Mouse (Mus musculus) myocyte (in vitro differentiated cells): ENCODE results near the gene Enpp7.

ENCODE experiments used
- CEBPB ChIP-seq: IDR thresholded peaks from 2 replicates; pipeline ENCODE4 v1.6.1; 2011; ENCODE audit warnings: mild to moderate bottlenecking, moderate library complexity; ENCODE audit not compliant: poor library complexity, insufficient read depth, severe bottlenecking
- E2F4 ChIP-seq: IDR thresholded peaks from one replicate; pipeline ENCODE4 v1.6.1; 2011; ENCODE audit warnings: mild to moderate bottlenecking, control low read depth, moderate library complexity; ENCODE audit not compliant: insufficient read depth
- MAX ChIP-seq: IDR thresholded peaks from one replicate; pipeline ENCODE4 v1.6.1; 2011; ENCODE audit warnings: low read depth, mild to moderate bottlenecking, control low read depth
- MYOD1 ChIP-seq, 3 experiments: IDR thresholded peaks; one replicate each; pipeline ENCODE4 v1.6.1; 2011; ENCODE audit warnings: control low read depth in 2 of 3, low read depth in 2 of 3, mild to moderate bottlenecking in 2 of 3, moderate library complexity in 1 of 3; ENCODE audit not compliant: insufficient read length in 2 of 3, control insufficient read depth in 1 of 3
- MYOG ChIP-seq, 3 experiments: IDR thresholded peaks; one replicate each; pipeline ENCODE4 v1.6.1; 2011; ENCODE audit warnings: control low read depth in 2 of 3, low read depth in 2 of 3, mild to moderate bottlenecking in 2 of 3; ENCODE audit not compliant: insufficient read length in 2 of 3, control insufficient read depth in 1 of 3, insufficient read depth in 1 of 3
- POLR2A ChIP-seq: IDR thresholded peaks from one replicate; pipeline ENCODE4 v1.6.1; 2011; ENCODE audit warnings: low read depth, mild to moderate bottlenecking, control low read depth, moderate library complexity; ENCODE audit not compliant: insufficient read length
- POLR2AphosphoS2 ChIP-seq: IDR thresholded peaks from one replicate; pipeline ENCODE4 v1.6.1; 2011; ENCODE audit warnings: low read depth, control low read depth; ENCODE audit not compliant: insufficient read length
- REST ChIP-seq: IDR thresholded peaks from one replicate; pipeline ENCODE4 v1.6.1; 2011; ENCODE audit warnings: mild to moderate bottlenecking, control low read depth, moderate library complexity; ENCODE audit not compliant: insufficient read depth, insufficient read length
- SRF ChIP-seq: IDR thresholded peaks from one replicate; pipeline ENCODE4 v1.6.1; 2011; ENCODE audit warnings: low read depth; ENCODE audit not compliant: control insufficient read depth, insufficient read length
- TCF12 ChIP-seq: IDR thresholded peaks from one replicate; pipeline ENCODE4 v1.6.1; 2011; ENCODE audit warnings: mild to moderate bottlenecking, control low read depth; ENCODE audit not compliant: poor library complexity, insufficient read depth, severe bottlenecking
- TCF3 ChIP-seq: IDR thresholded peaks from one replicate; pipeline ENCODE4 v1.6.1; 2011; ENCODE audit warnings: low read depth, control low read depth; ENCODE audit not compliant: insufficient read length
- USF1 ChIP-seq: IDR thresholded peaks from one replicate; pipeline ENCODE4 v1.6.1; 2011; ENCODE audit warnings: low read depth, mild to moderate bottlenecking, control low read depth, moderate library complexity

DNA sequence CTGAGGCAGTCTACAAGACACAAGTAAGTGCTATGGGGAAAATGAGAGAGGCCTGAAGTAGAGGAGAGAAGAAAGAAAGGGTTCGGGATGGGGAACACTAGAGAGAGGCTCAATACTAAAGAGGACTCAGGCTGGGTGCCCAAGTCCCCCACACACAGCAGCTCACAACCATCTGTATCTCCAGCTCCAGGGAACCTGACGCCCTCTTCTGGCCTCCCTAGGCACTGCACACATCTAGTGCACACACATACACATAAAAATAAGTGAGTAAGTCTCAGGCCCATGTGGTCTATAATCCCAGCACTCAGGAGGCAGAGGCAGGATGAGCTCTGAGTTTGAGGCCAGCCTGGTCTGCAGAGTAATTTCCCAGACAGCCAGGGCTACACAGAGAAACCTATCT is 12.9 kb downstream of the Enpp7 start:
- TF ChIP-seq SRF (no peak), E2F4 (no peak), POLR2A (no peak), MYOG (IDR thresholded peaks at IDR 0.05; ENCODE audit: control insufficient read depth in 1 of 3, insufficient read depth in 1 of 3, insufficient read length in 2 of 3, low read depth in 2 of 3) (no peak), TCF12 (no peak), MAX (no peak), USF1 (no peak), CEBPB (no peak), MYOD1 (IDR thresholded peaks at IDR 0.05; ENCODE audit: control insufficient read depth in 1 of 3, insufficient read length in 2 of 3, low read depth in 2 of 3) (no peak), TCF3 (no peak), POLR2AphosphoS2 (no peak), REST (no peak)
